Mouse (Mus musculus): ENCODE measurements around the gene Mast1.

DNA sequence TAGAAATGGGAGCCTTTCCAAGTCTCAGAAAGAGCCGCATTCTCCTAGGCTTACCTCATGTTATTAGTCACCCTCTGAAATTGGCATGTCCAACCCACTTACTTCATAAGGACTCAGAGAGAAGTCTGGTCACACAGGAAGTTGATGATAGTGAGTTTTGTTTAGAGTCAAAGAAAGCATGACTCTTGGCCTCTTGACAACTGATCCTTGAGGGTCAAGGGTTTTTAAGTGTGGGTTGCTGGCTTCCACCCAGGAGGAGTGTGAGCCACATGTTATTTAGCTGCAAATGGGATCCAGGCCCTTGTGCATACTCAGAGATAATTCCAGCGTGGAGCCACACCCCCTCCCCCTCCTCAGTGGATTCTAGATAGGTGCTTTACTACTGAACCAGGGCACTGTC is 15.6 kb downstream of the Mast1 start:
- TF ChIP-seq CTCF (IDR thresholded peaks at IDR 0.05; ENCODE audit: control insufficient read depth, insufficient read depth, insufficient read length) (no peak), USF1 (IDR thresholded peaks at IDR 0.05; ENCODE audit: low read depth) (no peak), CEBPB (IDR thresholded peaks at IDR 0.05; ENCODE audit: low read depth) (no peak), FOSL1 (IDR thresholded peaks at IDR 0.05; ENCODE audit: insufficient read depth, low read length, poor library complexity, severe bottlenecking) (no peak)

Data from C2C12 (cell line).